Mouse (Mus musculus) left cerebral cortex, adult 8-10 months (tissue): ENCODE measurements around the gene Themis2. TPM values are rescaled to one million over a fixed set of nuclear protein-coding genes. Genes with fewer than 3 reads are reported as not detected.

ENCODE experiments used
- DNase-seq, 2 experiments: peaks; one replicate each; pipeline ENCODE4 v3.0.0; 2022; ENCODE audit warnings: low spot score in 2 of 2
- total RNA-seq, 4 experiments: library from RNA; stranded (reverse); gene quantifications; 2 replicates each; pipeline ENCODE4 v1.2.4; 2022

Gene Themis2
- total RNA-seq = 1 to 10 TPM in 2 of 4 experiments, under 1 TPM in 2; 0.70 to 2.3 (median 1.5) TPM

DNA sequence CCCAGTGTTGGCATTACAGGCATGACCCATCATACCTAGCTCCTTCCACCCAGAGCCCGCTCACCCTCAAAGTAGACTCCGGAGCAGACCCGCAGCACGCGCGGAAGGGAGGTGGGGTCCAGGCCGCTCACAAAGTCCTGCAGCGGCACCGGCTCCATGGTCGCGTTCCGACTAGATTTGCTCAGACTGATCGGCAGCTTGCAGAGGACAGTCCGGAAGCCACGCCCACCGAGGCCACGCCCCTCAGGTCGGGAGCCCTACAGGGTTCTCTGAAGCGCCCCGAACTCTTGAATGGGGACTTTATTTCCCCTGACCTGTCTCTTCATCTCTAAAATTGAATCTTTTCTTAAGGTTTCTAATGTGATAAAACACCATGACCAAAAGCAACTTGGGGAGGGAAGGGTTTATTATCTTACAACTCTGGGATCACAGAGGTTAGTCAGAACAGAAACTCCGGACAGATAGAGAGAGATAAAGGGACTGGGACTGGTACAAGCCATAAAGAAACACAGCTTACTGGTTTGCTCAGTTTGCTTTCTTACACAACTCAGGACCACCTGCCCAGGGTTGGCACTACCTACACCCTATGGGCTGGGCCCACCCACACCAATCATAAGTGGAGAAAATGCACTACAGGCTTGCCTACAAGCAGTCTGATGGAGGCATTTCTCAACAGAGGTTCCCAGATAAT is at the start of gene Themis2:
TSS of gene Themis2 (minus strand) at position 192 of the 691 bp plus-strand sequence.
- no peak for DNase-seq

- DNase-seq = no peak
These were observed 47.5 kb upstream of the Themis2 start for GRCm38 (mm10) chr4:132843705-132844071.

DNA sequence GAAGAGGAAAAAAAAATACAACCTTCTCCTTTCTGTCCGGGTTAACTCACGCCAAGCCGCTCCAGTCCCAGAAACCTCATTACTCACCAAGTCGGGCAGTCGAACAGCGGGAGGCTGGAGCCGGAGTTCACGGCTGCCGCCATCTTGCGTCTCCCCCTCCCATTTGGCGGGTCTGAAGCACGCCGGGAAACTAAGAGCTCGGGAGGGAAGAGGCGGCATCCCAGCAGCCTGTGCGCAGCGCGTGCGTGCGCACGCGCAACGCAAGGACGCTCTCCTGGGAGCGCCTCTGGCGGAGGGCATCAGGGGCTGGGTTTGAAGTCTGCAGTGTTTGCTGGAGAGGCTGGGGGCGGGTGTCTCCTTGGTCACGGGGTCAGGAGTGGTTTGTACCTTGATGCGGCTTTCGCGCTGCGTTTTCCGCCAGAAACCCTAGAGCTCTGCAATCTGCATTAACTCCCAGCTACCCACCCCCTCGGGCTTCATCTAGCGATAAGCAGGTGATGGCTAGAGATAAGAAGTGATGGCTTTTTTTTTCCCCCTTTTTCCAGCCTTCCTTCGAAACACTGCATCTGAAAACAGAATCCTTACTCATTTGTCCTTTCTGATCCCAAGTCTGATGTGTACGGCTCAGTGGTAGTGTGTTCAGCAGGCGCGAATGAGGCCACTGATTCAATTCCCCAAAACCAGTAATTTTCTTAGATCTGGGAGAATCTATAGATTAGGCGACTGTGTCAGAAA is 47.0 kb upstream of the Themis2 start, which contains the start of gene Ppp1r8:
TSS of gene Ppp1r8 (minus strand) at position 200 of the 735 bp plus-strand sequence.
- peak; percentile 70 to 89 for DNase-seq

- DNase-seq = peak in 1 of 2 experiments; percentile 21
These were observed 46.2 kb upstream of the Themis2 start for GRCm38 (mm10) chr4:132842281-132842906.

- no peak for DNase-seq
These were observed 45.3 kb upstream of the Themis2 start for GRCm38 (mm10) chr4:132841493-132841892.

- peak; percentile 45 to 58 for DNase-seq
These were observed 27.6 kb upstream of the Themis2 start for GRCm38 (mm10) chr4:132823614-132824366.

GRCm38 (mm10) chr4:132818442-132818841 is 22.3 kb upstream of the Themis2 start:
- no peak for DNase-seq

DNA sequence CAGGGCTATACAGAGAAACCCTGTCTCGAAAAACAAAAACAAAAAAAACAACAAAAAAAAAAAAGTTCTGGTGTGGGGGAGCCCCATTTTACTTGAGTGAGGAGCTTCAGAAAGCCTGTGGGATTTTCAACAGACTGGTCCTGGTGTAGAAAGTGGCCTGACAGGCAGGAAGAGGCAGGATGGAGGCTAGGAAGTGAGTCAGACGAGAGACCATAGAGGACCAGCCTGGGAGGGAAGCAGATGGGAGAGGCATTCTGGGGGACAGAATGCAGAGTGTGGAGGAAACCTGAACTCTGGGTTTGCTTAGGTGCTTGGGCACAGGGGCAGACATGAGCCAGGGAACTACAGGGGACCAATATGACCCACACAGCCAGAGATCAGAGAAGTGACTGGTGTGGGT is 20.7 kb upstream of the Themis2 start:
- no peak for DNase-seq

- DNase-seq = no peak
These were observed 20.2 kb upstream of the Themis2 start for GRCm38 (mm10) chr4:132816404-132816803.

- peak; percentile 18 to 81 for DNase-seq
These were observed 13.4 kb upstream of the Themis2 start for GRCm38 (mm10) chr4:132809621-132810020.

DNA sequence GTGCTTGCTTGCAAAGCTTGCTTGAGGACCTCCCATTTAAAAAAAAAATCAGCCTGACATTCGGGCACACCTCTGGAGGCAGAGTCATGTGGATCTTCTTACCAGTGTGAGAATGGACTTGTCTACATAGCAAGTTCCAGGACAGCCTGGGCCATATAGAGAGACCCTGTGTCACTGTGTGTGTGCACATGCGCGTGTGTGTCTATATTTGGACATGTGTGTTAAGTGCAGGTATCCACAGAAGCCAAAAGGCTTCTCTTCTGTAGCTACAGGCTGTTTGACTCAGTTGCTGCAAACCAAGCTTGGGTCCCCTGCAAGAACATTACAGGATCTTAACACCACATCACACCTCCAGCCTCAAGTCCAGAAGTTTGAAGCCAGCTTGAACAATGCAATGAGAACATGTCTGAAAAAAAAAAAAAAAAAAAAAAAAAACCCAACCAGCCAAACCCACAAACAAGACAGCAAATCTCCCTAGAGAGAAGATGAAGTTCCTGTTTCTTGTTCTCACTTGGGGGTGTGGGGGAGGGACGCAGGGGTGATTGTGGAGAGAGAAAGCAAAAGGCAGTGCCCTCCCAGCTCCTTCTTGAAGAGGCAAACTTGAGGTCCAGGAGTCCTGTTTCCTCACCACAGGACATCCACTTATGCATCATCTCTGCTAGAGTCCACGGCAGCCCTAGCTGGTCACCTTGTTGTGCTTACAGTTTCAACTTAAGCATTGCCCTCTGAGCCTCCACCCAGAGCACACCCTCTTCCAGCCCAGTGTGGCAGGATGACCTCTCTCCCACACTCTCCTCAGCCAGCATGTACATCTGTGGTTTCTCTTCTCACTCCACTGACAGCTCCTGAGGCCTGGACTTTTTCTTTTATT is 11.8 kb upstream of the Themis2 start:
- DNase-seq = no peak

GRCm38 (mm10) chr4:132806620-132807191 is 10.5 kb upstream of the Themis2 start:
- DNase-seq = no peak

DNA sequence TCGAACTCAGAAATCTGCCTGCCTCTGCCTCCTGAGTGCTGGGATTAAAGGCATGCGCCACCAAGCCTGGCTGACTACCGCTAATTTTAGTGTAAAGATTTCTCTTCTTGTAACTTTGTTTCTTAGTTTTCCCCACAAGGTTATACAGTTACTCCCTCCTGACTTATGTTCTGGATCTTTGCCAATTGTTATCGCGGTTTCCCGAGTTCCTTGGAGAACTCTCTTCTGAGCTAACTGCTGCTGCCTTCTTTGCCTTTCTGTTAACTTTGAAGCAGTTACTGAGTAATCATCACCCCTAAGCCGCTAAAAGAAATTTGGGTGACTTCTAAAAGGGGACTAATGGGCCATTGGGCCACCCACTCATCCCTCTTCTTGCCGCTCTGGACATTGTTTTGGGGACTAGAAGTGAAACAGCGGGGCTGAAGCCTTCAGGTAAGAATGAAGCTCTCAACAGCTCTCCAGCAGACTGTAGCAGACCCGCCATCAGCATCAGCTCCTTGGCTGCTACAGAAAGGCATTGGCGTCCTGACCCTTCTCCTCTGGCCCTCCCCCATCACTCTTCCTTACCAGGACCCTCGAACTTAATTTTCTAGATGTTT is 9.5 kb upstream of the Themis2 start:
- no peak for DNase-seq

GRCm38 (mm10) chr4:132805146-132805545 is 9.0 kb upstream of the Themis2 start:
- no peak for DNase-seq

DNA sequence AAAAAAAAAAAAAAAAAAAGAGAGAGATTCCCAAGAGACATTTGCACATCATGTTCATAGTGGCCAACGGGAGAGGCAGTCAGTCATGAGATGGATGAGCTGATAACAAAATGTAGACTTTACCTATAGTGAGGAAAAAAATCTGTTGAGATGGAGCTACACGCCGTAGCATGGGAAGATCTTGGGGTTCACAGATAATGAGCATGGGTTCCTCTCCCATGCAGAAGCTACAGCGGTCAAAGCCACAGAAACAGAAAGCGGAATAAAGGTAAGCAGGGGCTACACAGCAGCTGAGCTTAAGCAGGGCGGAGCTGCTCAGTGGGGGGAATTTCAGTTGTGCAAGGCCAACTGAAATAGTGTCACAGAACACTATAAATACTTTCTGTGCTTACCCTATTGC is 8.1 kb upstream of the Themis2 start:
- DNase-seq = no peak

DNA sequence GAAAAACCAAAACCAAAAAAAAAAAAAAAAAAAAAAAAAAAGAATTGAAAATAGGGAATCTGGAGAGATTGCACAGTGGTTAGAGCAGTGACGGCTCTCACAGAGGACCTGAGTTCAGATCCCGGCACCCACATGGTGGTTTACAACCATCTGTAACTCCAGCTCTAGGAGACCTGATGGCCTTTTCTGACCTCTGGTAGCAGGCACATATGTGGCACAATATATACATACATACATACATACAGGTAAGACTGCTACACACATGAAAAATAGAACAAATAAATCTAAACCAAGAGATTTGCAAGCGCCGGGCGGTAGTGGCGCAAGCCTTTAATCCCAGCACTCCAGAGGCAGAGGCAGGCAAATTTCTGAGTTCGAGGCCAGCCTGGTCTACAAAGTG is 7.7 kb upstream of the Themis2 start:
- DNase-seq = no peak

DNA sequence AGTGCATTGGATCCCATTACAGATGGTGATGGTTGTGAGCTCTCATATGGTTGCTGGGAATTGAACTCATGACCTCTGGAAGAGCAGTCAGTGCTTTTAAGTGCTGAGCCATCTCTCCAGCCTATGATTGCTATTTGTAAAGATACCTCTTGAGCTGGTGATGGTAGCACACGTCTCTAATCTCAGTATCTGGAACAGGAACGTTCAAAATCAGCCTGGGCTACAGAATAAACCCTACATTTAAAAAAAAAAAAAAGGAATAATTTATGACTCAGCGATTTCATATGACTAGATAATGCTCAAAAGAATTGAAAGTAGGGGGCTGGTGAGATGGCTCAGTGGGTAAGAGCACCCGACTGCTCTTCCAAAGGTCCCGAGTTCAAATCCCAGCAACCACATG is 7.0 kb upstream of the Themis2 start:
- no peak for DNase-seq

- no peak for DNase-seq
These were observed 6.0 kb upstream of the Themis2 start for GRCm38 (mm10) chr4:132802171-132802637.

GRCm38 (mm10) chr4:132801176-132802077 is 5.2 kb upstream of the Themis2 start:
- DNase-seq = no peak
